ENCODE assay signal across 8 mouse cellular contexts in the genomic region with DNA sequence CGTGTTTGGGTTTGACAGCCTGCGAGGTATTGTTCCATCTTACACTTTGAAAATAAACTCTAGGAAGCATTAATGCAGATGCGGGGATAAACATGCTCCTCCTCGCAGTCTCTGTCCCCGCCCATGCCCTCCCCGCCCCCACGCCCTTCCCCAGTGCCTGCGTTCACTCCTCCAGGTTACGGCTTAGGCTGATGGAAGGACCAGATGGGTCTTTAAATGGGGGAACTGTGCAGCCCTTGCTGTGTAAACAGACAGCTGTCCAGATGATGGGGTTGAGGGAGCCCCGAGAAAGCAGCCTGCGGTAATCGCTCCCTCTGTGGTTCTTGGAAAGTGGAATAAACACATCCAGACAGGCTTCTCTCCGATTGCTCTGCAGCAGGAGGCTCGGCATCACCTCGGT.
DNase-seq lines count a peak whose midpoint lies in the region; ATAC-seq lines count a peak whose summit lies in the region.

No protein-coding gene starts in this region.

- ATAC-seq in megakaryocyte, adult 5-6 weeks (ENCODE audit: poor library complexity, severe bottlenecking), result 0 out of 2 replicates have a peak, but pooled peaks have one; percentile 3
- ATAC-seq in activated CD4-positive, CD25-positive, alpha-beta regulatory T cell, adult 4 months, result no peak

- DNase-seq in retina, embryonic 14.5 days (ENCODE audit: low spot score), result peak; percentile 49
- no peak for DNase-seq in retina, postnatal 1 day
- peak; percentile 37 for DNase-seq in heart, postnatal 4 days
- peak; percentile 69 for DNase-seq in yolk sac, embryonic 10.5 days (ENCODE audit: low spot score)
- DNase-seq in urinary bladder, postnatal 10 days (ENCODE audit: low spot score), result no peak
- DNase-seq in layer of hippocampus, postnatal 14 days (ENCODE audit: low spot score in 2 of 2), result no peak

Comparison
In these comparisons a context has a peak if more than half of its experiments do, and no peak if none do; other contexts are left out.
1. DNase-seq: peak in retina, embryonic 14.5 days (single experiment), heart, postnatal 4 days (single experiment) and yolk sac, embryonic 10.5 days (single experiment); none in retina, postnatal 1 day (single experiment), urinary bladder, postnatal 10 days (single experiment) and layer of hippocampus, postnatal 14 days (0 of 2).